Mouse (Mus musculus): ENCODE measurements around the gene Nicn1.

- TF ChIP-seq POLR2A (IDR thresholded peaks at IDR 0.05; ENCODE audit: low read depth, low read length) (no peak), CTCF (IDR thresholded peaks at IDR 0.05; ENCODE audit: extremely low read depth, insufficient read depth, insufficient read length, insufficient replicate concordance) (no peak)
Measured at GRCm38 (mm10) chr9:108343835-108344234, 53.6 kb downstream of the Nicn1 start.
